Mouse (Mus musculus): Measurements from ENCODE around the gene Memo1. TPM values are rescaled to one million over a fixed set of nuclear protein-coding genes. Genes with fewer than 3 reads are reported as not detected.

Gene Memo1
- polyA plus RNA-seq, 1 experiment from 2014 or later, result 86.4 TPM

DNA sequence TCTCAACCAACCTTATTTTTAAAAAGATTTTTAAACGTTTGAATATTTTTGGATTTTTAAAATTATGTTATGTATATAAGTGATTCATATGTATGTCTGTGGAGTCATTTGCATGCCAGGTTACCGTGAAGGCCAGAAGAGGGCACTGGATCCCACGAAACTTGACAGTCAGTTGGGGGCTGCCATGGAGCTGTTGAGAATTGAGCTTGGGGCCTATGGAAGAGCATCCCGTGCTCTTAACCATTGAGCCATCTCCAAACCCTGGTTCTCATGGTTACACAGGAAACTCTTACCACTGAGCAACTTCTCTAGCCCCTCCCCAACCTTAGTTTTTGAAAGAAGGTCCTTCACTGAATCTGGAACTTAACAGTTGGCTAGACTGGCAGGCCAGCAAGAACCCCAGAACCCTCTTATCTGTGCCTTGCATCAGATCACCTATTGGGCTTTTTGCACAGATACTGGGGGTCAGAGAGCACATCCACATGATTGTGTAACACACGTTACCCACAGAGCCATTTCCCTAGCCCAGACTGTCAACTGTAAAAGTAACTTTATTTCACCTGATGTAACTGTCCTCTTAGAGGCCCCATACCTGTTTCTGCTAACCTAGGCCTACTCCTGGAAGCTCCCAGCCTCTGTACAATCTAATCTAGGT, 27.2 kb upstream of the Memo1 start:
- H3K27me3 ChIP-seq (ENCODE audit: control insufficient read depth, insufficient read depth, low read length), result no peaks in the 10 kb centered on the region
- H3K4me3 ChIP-seq (ENCODE audit: low read depth, low read length), result no peak overlapping the region
- H3K9ac ChIP-seq (ENCODE audit: low read length), result no peak overlapping the region
- H3K4me2 ChIP-seq (ENCODE audit: low read depth), result no peak overlapping the region
- ATAC-seq (ENCODE audit: insufficient read depth, low FRiP score, low TSS enrichment) (no peak), DNase-seq (ENCODE audit: low spot score) (no peak)
- H3K4me1 ChIP-seq (ENCODE audit: control insufficient read depth, insufficient read depth, low read length), result no peaks in the 10 kb centered on the region
- no peaks in the 10 kb centered on the region for H3K36me3 ChIP-seq (ENCODE audit: control insufficient read depth, insufficient read depth, low read length)
- no peak overlapping the region for H3K27ac ChIP-seq (ENCODE audit: low read depth, low read length)
- H3K9me3 ChIP-seq (ENCODE audit: control insufficient read depth, low read length), result no peaks in the 10 kb centered on the region
- 61% methylated on average over 5 of the region's 5 CpGs for WGBS

DNA sequence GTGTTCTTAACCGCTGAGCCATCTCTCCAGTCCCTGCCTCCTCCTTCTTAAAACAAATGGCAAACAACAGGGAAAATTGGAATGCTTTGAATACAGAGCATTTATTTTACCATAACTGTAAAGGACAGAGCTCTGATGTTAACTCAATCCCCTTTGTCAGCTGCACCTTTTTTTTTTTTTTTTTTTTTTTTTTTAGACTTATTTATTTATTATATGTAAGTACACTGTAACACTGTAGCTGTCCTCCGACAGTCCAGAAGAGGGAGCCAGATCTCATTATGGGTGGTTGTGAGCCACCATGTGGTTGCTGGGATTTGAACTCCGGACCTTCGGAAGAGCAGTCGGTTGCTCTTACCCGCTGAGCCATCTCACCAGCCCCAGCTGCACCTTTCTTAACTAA, 23.4 kb upstream of the Memo1 start:
- Histone ChIP-seq H3K9me3 (ENCODE audit: control insufficient read depth, low read length) (no peaks in the 10 kb centered on the region), H3K4me2 (ENCODE audit: low read depth) (no peak overlapping the region), H3K36me3 (ENCODE audit: control insufficient read depth, insufficient read depth, low read length) (no peaks in the 10 kb centered on the region), H3K27me3 (ENCODE audit: control insufficient read depth, insufficient read depth, low read length) (no peaks in the 10 kb centered on the region), H3K27ac (ENCODE audit: low read depth, low read length) (no peak overlapping the region), H3K4me1 (ENCODE audit: control insufficient read depth, insufficient read depth, low read length) (peaks cover 6% of the 10 kb centered on the region; the same call in 1 of the 2 replicates), H3K4me3 (ENCODE audit: low read depth, low read length) (no peak overlapping the region), H3K9ac (ENCODE audit: low read length) (no peak overlapping the region)
- DNase-seq (ENCODE audit: low spot score) (no peak), ATAC-seq (ENCODE audit: insufficient read depth, low FRiP score, low TSS enrichment) (no peak)
- 92% methylated on average over 6 of the region's 6 CpGs for WGBS

DNA sequence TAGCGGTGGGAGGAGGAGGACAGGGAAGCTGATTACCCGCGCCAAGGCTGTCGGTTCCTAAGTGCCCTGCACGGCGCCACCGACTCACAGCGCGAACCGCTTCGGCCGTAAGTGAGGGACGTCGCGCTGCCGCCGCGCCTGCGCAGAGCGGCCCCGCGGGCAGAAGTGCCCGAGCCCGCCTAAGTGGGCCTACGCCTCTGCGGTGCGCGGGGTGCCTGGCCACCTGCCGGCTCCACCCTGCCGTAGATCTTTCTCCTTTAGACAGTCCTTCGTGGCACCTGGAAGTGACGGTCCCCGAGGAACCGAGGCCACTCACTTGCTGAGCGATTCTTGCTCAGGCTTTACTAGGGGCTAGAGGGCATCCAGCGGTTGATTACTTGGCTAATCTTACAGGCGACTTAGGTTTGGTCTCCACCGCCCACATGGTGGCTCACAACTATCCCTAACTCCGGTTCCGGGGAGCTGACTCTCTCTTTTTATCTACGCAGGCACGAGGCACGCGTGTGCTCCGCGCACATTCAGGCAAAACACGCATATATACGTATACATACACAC, 21.1 kb upstream of the Memo1 start:
- Histone ChIP-seq H3K27me3 (ENCODE audit: control insufficient read depth, insufficient read depth, low read length) (no peaks in the 10 kb centered on the region), H3K36me3 (ENCODE audit: control insufficient read depth, insufficient read depth, low read length) (no peaks in the 10 kb centered on the region), H3K4me3 (ENCODE audit: low read depth, low read length) (peak overlapping the region; percentile 86), H3K9ac (ENCODE audit: low read length) (peak overlapping the region; percentile 86), H3K9me3 (ENCODE audit: control insufficient read depth, low read length) (no peaks in the 10 kb centered on the region), H3K27ac (ENCODE audit: low read depth, low read length) (peak overlapping the region; percentile 86), H3K4me2 (ENCODE audit: low read depth) (peak overlapping the region; percentile 70), H3K4me1 (ENCODE audit: control insufficient read depth, insufficient read depth, low read length) (peaks cover 6% of the 10 kb centered on the region; the same call in 1 of the 2 replicates)
- DNase-seq (ENCODE audit: low spot score) (peak; percentile 95), ATAC-seq (ENCODE audit: insufficient read depth, low FRiP score, low TSS enrichment) (peak; percentile 95)
- under 1% methylated on average over 47 of the region's 48 CpGs for WGBS

DNA sequence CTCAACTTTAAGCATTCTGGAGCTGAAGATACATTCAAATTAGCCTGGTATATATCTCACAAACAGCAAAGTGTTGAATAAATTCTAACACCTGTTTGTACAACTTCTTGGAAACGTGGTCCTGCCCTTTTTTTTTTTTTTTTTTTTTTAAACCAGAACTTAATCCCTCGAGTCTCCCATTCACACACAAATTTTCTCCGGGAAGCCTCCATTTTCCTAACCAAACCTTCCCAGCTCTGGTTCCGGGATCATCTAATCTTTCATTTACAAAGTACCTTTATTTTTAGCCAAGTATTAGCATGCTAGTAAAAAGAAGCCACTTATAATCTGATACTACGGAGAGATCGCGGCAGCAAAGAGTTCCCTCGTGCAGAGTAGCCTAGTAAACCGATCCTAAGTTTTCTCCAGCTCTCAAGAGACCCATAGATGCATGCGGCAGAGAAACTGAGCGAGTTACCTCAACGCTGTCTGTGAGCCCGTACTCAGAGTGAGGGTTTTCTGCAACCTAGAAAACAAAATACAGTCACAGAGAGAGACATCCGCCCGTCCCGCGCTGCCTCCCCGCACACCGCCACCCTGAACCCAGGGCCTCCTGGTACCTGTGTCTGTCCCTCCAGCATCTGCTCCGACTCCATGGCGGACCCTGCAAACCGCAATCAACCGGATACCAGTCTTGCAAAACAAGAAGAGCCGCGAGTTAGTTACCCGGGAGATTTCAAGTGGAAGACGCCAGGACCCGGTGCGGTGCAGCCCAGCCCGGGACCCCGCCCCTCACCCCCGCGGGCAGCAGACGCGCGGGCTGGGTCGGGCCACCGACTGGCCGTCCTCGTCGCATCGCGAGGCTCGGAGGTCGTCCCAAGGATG, 20.4 kb upstream of the Memo1 start:
- peak overlapping the region; percentile 86 for H3K27ac ChIP-seq (ENCODE audit: low read depth, low read length)
- peak; percentile 23 for DNase-seq (ENCODE audit: low spot score)
- no peaks in the 10 kb centered on the region for H3K9me3 ChIP-seq (ENCODE audit: control insufficient read depth, low read length)
- under 1% methylated on average over 45 of the region's 45 CpGs for WGBS
- ATAC-seq (ENCODE audit: insufficient read depth, low FRiP score, low TSS enrichment), result no peak; the same call in 1 of the 2 replicates
- peak overlapping the region; percentile 70 for H3K4me2 ChIP-seq (ENCODE audit: low read depth)
- peak overlapping the region; percentile 86 for H3K9ac ChIP-seq (ENCODE audit: low read length)
- H3K36me3 ChIP-seq (ENCODE audit: control insufficient read depth, insufficient read depth, low read length), result no peaks in the 10 kb centered on the region
- peak overlapping the region; percentile 86 for H3K4me3 ChIP-seq (ENCODE audit: low read depth, low read length)
- H3K27me3 ChIP-seq (ENCODE audit: control insufficient read depth, insufficient read depth, low read length), result no peaks in the 10 kb centered on the region
- H3K4me1 ChIP-seq (ENCODE audit: control insufficient read depth, insufficient read depth, low read length), result peaks cover 6% of the 10 kb centered on the region; the same call in 1 of the 2 replicates

DNA sequence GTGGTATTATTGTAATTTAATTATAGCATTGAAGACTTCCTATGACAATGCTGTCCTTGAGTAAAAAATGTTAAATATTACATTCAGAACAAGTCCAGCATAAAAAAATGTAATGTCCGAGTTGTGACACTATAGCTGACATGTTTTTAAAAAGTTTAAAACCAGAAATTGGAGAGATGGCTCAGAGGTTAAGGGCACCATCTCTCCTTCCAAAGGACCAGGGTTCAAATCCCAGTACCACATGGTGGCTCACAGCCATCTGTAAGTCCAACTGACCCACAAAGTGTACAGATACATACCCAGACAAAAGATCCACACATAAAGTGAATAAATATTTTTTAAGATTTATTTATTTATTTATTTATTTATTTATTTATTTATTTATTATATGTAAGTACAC, 10.7 kb upstream of the Memo1 start:
- Histone ChIP-seq H3K4me1 (ENCODE audit: control insufficient read depth, insufficient read depth, low read length) (no peaks in the 10 kb centered on the region), H3K36me3 (ENCODE audit: control insufficient read depth, insufficient read depth, low read length) (peaks cover 2% of the 10 kb centered on the region), H3K9ac (ENCODE audit: low read length) (no peak overlapping the region), H3K4me3 (ENCODE audit: low read depth, low read length) (no peak overlapping the region), H3K27me3 (ENCODE audit: control insufficient read depth, insufficient read depth, low read length) (no peaks in the 10 kb centered on the region), H3K4me2 (ENCODE audit: low read depth) (no peak overlapping the region), H3K9me3 (ENCODE audit: control insufficient read depth, low read length) (no peaks in the 10 kb centered on the region), H3K27ac (ENCODE audit: low read depth, low read length) (no peak overlapping the region)
- 93% methylated on average over 1 of the region's 1 CpGs for WGBS
- no peak for DNase-seq (ENCODE audit: low spot score)
- ATAC-seq (ENCODE audit: insufficient read depth, low FRiP score, low TSS enrichment), result no peak

GRCm38 (mm10) chr17:74305616-74306015, 10.3 kb upstream of the Memo1 start:
- Histone ChIP-seq H3K4me3 (ENCODE audit: low read depth, low read length) (no peak overlapping the region), H3K27ac (ENCODE audit: low read depth, low read length) (no peak overlapping the region), H3K27me3 (ENCODE audit: control insufficient read depth, insufficient read depth, low read length) (no peaks in the 10 kb centered on the region), H3K36me3 (ENCODE audit: control insufficient read depth, insufficient read depth, low read length) (peaks cover 2% of the 10 kb centered on the region), H3K4me2 (ENCODE audit: low read depth) (no peak overlapping the region), H3K4me1 (ENCODE audit: control insufficient read depth, insufficient read depth, low read length) (no peaks in the 10 kb centered on the region), H3K9ac (ENCODE audit: low read length) (no peak overlapping the region), H3K9me3 (ENCODE audit: control insufficient read depth, low read length) (no peaks in the 10 kb centered on the region)
- ATAC-seq (ENCODE audit: insufficient read depth, low FRiP score, low TSS enrichment) (no peak), DNase-seq (ENCODE audit: low spot score) (no peak)
- 92% methylated on average over 4 of the region's 4 CpGs for WGBS

DNA sequence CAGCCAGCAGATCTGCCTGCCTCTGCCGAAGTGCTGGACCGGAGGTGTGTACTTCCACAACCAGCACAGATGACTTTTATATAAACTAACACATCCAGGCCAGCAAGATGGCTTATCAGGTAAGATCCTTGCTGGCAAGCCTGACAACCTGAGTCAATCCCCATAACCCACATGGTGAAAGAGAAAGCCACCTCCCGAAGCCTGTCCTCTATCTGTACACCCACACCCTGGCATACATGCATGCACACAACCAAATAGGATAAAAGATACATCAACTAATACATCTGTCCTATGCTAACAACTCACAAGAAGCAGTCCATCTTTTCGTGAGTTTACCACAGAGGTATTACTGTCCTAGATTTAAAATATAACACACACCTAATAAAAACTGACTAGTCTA, 8.7 kb upstream of the Memo1 start:
- Histone ChIP-seq H3K4me3 (ENCODE audit: low read depth, low read length) (no peak overlapping the region), H3K36me3 (ENCODE audit: control insufficient read depth, insufficient read depth, low read length) (peaks cover 3% of the 10 kb centered on the region), H3K4me2 (ENCODE audit: low read depth) (no peak overlapping the region), H3K4me1 (ENCODE audit: control insufficient read depth, insufficient read depth, low read length) (no peaks in the 10 kb centered on the region), H3K9ac (ENCODE audit: low read length) (no peak overlapping the region), H3K27ac (ENCODE audit: low read depth, low read length) (no peak overlapping the region), H3K27me3 (ENCODE audit: control insufficient read depth, insufficient read depth, low read length) (no peaks in the 10 kb centered on the region), H3K9me3 (ENCODE audit: control insufficient read depth, low read length) (no peaks in the 10 kb centered on the region)
- DNase-seq (ENCODE audit: low spot score), result no peak
- over 99% methylated on average over 4 of the region's 4 CpGs for whole genome bisulfite sequencing
- ATAC-seq (ENCODE audit: insufficient read depth, low FRiP score, low TSS enrichment), result no peak

DNA sequence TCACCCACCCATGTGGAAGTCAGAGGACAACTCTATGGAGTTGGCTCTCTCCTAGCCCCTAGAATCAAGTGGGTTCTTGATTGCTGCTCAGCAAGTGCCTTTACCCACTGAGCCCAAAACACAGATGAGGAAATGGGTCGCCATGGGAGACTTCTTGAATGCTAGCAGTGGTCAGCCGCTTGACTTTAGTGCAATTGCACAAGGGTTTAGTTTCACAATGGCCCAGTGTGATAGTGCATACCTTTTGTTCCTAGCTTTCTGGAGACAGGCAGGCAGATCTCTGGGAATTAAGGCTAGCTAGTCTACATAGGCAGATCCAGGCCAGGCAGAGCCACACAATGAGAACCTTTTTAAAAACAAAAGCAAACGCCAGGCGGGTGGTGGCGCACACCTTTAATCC, 4.8 kb upstream of the Memo1 start:
- Histone ChIP-seq H3K4me2 (ENCODE audit: low read depth) (no peak overlapping the region), H3K27ac (ENCODE audit: low read depth, low read length) (no peak overlapping the region), H3K36me3 (ENCODE audit: control insufficient read depth, insufficient read depth, low read length) (peaks cover 2% of the 10 kb centered on the region), H3K4me3 (ENCODE audit: low read depth, low read length) (no peak overlapping the region), H3K27me3 (ENCODE audit: control insufficient read depth, insufficient read depth, low read length) (no peaks in the 10 kb centered on the region), H3K9me3 (ENCODE audit: control insufficient read depth, low read length) (no peaks in the 10 kb centered on the region), H3K9ac (ENCODE audit: low read length) (no peak overlapping the region), H3K4me1 (ENCODE audit: control insufficient read depth, insufficient read depth, low read length) (0 out of 2 replicates have a peak, but pooled peaks cover 4% of the 10 kb centered on the region)
- DNase-seq (ENCODE audit: low spot score) (no peak), ATAC-seq (ENCODE audit: insufficient read depth, low FRiP score, low TSS enrichment) (no peak)
- WGBS, result 91% methylated on average over 5 of the region's 5 CpGs
